Mouse (Mus musculus) ES-Bruce4 (cell line): ENCODE data around the gene Gm49661. TPM values are rescaled to one million over a fixed set of nuclear protein-coding genes. Genes with fewer than 3 reads are reported as not detected.
A peak's percentile ranks its signal among the peaks of the same experiment; 100 is the strongest.

Experiments used
- H3K27ac ChIP-seq: 2 replicates; pipeline ENCODE4 v1.5.1; 2012; ENCODE audit warnings: low read length, inconsistent platforms; ENCODE audit not compliant: insufficient read depth
- H3K27me3 ChIP-seq: 2 replicates; pipeline ENCODE4 v1.6.1; 2012; ENCODE audit warnings: mild to moderate bottlenecking, low read length, inconsistent platforms; ENCODE audit not compliant: control insufficient read depth, poor library complexity, insufficient read depth, severe bottlenecking
- H3K36me3 ChIP-seq: 2 replicates; pipeline ENCODE4 v1.6.1; 2012; ENCODE audit warnings: inconsistent platforms, mild to moderate bottlenecking, low read length, moderate library complexity; ENCODE audit not compliant: control insufficient read depth, poor library complexity, insufficient read depth, severe bottlenecking
- H3K4me1 ChIP-seq: one replicate; pipeline ENCODE4 v1.8.1; 2011; ENCODE audit warnings: low read length; ENCODE audit not compliant: control insufficient read depth, insufficient read depth
- H3K4me3 ChIP-seq: 2 replicates; pipeline ENCODE4 v1.5.1; 2011; ENCODE audit warnings: low read depth, mild to moderate bottlenecking, low read length
- H3K9ac ChIP-seq: 2 replicates; pipeline ENCODE4 v1.6.1; 2012; ENCODE audit warnings: low read depth, mild to moderate bottlenecking, inconsistent platforms; ENCODE audit not compliant: poor library complexity, severe bottlenecking
- H3K9me3 ChIP-seq: replicated peaks from 2 replicates; pipeline ENCODE4 v1.6.1; 2012; ENCODE audit warnings: mild to moderate bottlenecking, low read length, inconsistent platforms; ENCODE audit not compliant: control insufficient read depth, poor library complexity, insufficient read depth, severe bottlenecking
- CTCF ChIP-seq: IDR thresholded peaks from one replicate; pipeline ENCODE4 v1.8.1; 2011; ENCODE audit warnings: low read depth, low read length
- EP300 ChIP-seq: IDR thresholded peaks from 2 replicates; pipeline ENCODE4 v1.6.1; 2011; ENCODE audit warnings: low read depth, low read length; ENCODE audit not compliant: insufficient read depth
- POLR2A ChIP-seq: IDR thresholded peaks from one replicate; pipeline ENCODE4 v1.8.1; 2011; ENCODE audit warnings: low read length; ENCODE audit not compliant: insufficient read depth
- polyA plus RNA-seq: library from polyadenylated mRNA; stranded (reverse); fragments of >200 nt; gene quantifications from 2 replicates; pipeline ENCODE4 v1.2.4, GENCODE M21; 2011; ENCODE audit warnings: low read depth; ENCODE audit not compliant: missing spikeins, insufficient read depth, insufficient read length

Gm49661 gene
- polyA plus RNA-seq, 1 experiment, result not detected

GRCm38 (mm10) chr8:84921596-84921995 lies 47.6 kb downstream of the Gm49661 start:
- Histone ChIP-seq H3K4me3 (no peak overlapping the region), H3K4me1 (peaks cover under 1% of the 10 kb centered on the region), H3K27me3 (no peaks in the 10 kb centered on the region), H3K27ac (no peak overlapping the region), H3K9me3 (no peaks in the 10 kb centered on the region), H3K9ac (no peak overlapping the region), H3K36me3 (peaks cover 16% of the 10 kb centered on the region)
- TF ChIP-seq CTCF, result no peak

- Histone ChIP-seq H3K4me3 (peak overlapping the region; percentile 24; the same call in 1 of the 2 replicates), H3K36me3 (peaks cover 20% of the 10 kb centered on the region), H3K9ac (peak overlapping the region; percentile 21; the same call in 1 of the 2 replicates), H3K4me1 (peaks cover 3% of the 10 kb centered on the region), H3K27ac (no peak overlapping the region), H3K9me3 (peaks cover 8% of the 10 kb centered on the region; the same call in 1 of the 2 replicates), H3K27me3 (no peaks in the 10 kb centered on the region)
- TF ChIP-seq POLR2A, result no peak
- no peak for TF ChIP-seq EP300
- no peak for TF ChIP-seq CTCF
These were observed 50.6 kb downstream of the Gm49661 start for GRCm38 (mm10) chr8:84918646-84919045.

- Histone ChIP-seq H3K9me3 (peaks cover 8% of the 10 kb centered on the region; the same call in 1 of the 2 replicates), H3K27me3 (no peaks in the 10 kb centered on the region), H3K4me3 (peak overlapping the region; percentile 11), H3K27ac (no peak overlapping the region), H3K9ac (peak overlapping the region; percentile 21), H3K36me3 (peaks cover 20% of the 10 kb centered on the region), H3K4me1 (peaks cover 3% of the 10 kb centered on the region)
- TF ChIP-seq EP300, result no peak
- TF ChIP-seq CTCF, result no peak
- TF ChIP-seq POLR2A, result no peak
These were observed 51.5 kb downstream of the Gm49661 start for GRCm38 (mm10) chr8:84917781-84918180.

Other genes starting within 250 kb of the Gm49661 start
- gene G430095P16Rik, start 246.4 kb downstream of the Gm49661 start, polyA plus RNA-seq, result not detected in 2 replicates
- 1.2 and 1.8 TPM in 2 replicates for gene Nfix, start 169.1 kb downstream of the Gm49661 start, polyA plus RNA-seq
- gene Dand5, start 146.6 kb downstream of the Gm49661 start, polyA plus RNA-seq, result 2.5 and 3.1 TPM in 2 replicates
- 19.5 and 20.5 TPM in 2 replicates for gene Gadd45gip1, start 137.9 kb downstream of the Gm49661 start, polyA plus RNA-seq
- 68.0 and 76.1 TPM in 2 replicates for gene Rad23a, start 128.8 kb downstream of the Gm49661 start, polyA plus RNA-seq
- gene Calr, start 122.5 kb downstream of the Gm49661 start, polyA plus RNA-seq, result 507 and 546 TPM in 2 replicates
- gene Farsa, start 112.4 kb downstream of the Gm49661 start, polyA plus RNA-seq, result 50.8 and 52.6 TPM in 2 replicates
- gene Syce2, start 97.3 kb downstream of the Gm49661 start, polyA plus RNA-seq, result 93.8 and 97.1 TPM in 2 replicates
- 72.5 and 78.5 TPM in 2 replicates for gene Gcdh, start 75.5 kb downstream of the Gm49661 start, polyA plus RNA-seq
- not detected in 2 replicates for gene Klf1, start 67.5 kb downstream of the Gm49661 start, polyA plus RNA-seq
- gene Dnase2a, start 60.9 kb downstream of the Gm49661 start, polyA plus RNA-seq, result 27.5 and 30.9 TPM in 2 replicates
- 0.73 and 1.5 TPM in 2 replicates for gene Mast1, start 32.1 kb downstream of the Gm49661 start, polyA plus RNA-seq
- gene Rtbdn, start 22.4 kb downstream of the Gm49661 start, polyA plus RNA-seq, result 0.38 TPM in 1 of 2 replicates, not detected in the other
- gene Prdx2, start 154 bp upstream of the Gm49661 start, polyA plus RNA-seq, result 226 and 237 TPM in 2 replicates
- gene Rnaseh2a, start 334 bp upstream of the Gm49661 start, polyA plus RNA-seq, result 79.2 and 88.1 TPM in 2 replicates
- gene Junb, start 9.3 kb upstream of the Gm49661 start, polyA plus RNA-seq, result 19.0 and 20.4 TPM in 2 replicates
- gene Hook2, start 21.2 kb upstream of the Gm49661 start, polyA plus RNA-seq, result 41.5 and 41.8 TPM in 2 replicates
- gene Best2, start 45.1 kb upstream of the Gm49661 start, polyA plus RNA-seq, result 0.70 and 1.2 TPM in 2 replicates
- gene Asna1, start 55.8 kb upstream of the Gm49661 start, polyA plus RNA-seq, result 170 and 171 TPM in 2 replicates
- 82.4 and 96.1 TPM in 2 replicates for gene Trir, start 57.4 kb upstream of the Gm49661 start, polyA plus RNA-seq
- 193 and 195 TPM in 2 replicates for gene Tnpo2, start 67.5 kb upstream of the Gm49661 start, polyA plus RNA-seq
- gene Fbxw9, start 90.6 kb upstream of the Gm49661 start, polyA plus RNA-seq, result 25.1 and 26.3 TPM in 2 replicates
- gene Gm5741, start 98.5 kb upstream of the Gm49661 start, polyA plus RNA-seq, result not detected in 2 replicates
- gene Dhps, start 102.3 kb upstream of the Gm49661 start, polyA plus RNA-seq, result 43.3 and 47.0 TPM in 2 replicates
- gene Wdr83os, start 111.3 kb upstream of the Gm49661 start, polyA plus RNA-seq, result 82.5 and 105 TPM in 2 replicates
- gene Wdr83, start 111.9 kb upstream of the Gm49661 start, polyA plus RNA-seq, result 16.5 and 16.8 TPM in 2 replicates
- gene Man2b1, start 113.8 kb upstream of the Gm49661 start, polyA plus RNA-seq, result 36.0 and 42.2 TPM in 2 replicates
- gene Zfp791, start 153.7 kb upstream of the Gm49661 start, polyA plus RNA-seq, result 2.0 and 2.2 TPM in 2 replicates
- 1.3 and 1.5 TPM in 2 replicates for gene Cks1brt, start 182.5 kb upstream of the Gm49661 start, polyA plus RNA-seq